16 mouse cellular contexts compared by ENCODE assay signal in genomic region chr16:18349761-18350325, GRCm38 (mm10). TPM values are rescaled to one million over a fixed set of nuclear protein-coding genes. Genes with fewer than 3 reads are reported as not detected.
DNase-seq lines count a peak whose midpoint lies in the region; ATAC-seq lines count a peak whose summit lies in the region.
"Had no signal": no experiment of that assay in that cellular context is flagged by ENCODE, and none has a peak within 500 bp of the region (broad histone marks: within the 10 kb centered on the region; RNA-seq: fewer than 3 reads in every experiment).

No protein-coding gene starts in this region.

- no peak overlapping the region for H3K9ac ChIP-seq in forebrain, embryonic 12.5 days
- H3K9ac ChIP-seq in hindbrain, embryonic 13.5 days, result peak overlapping the region; percentile 95
- H3K9ac ChIP-seq in midbrain, embryonic 16.5 days (ENCODE audit: low read depth, low read length), result peak overlapping the region; percentile 48; the same call in 1 of the 2 replicates
- H3K9ac ChIP-seq: intestine, embryonic 15.5 days; limb, embryonic 15.5 days had no signal

- 75% methylated on average over 12 of the region's 12 CpGs for WGBS in forebrain, embryonic 12.5 days
- WGBS in forebrain, embryonic 10.5 days, result 77% methylated on average over 12 of the region's 12 CpGs
- WGBS in hindbrain, embryonic 13.5 days, result 73% methylated on average over 12 of the region's 12 CpGs
- 63% methylated on average over 12 of the region's 12 CpGs for WGBS in midbrain, embryonic 16.5 days

- H3K36me3 ChIP-seq in forebrain, embryonic 12.5 days (replicated peaks), result peaks cover 10% of the 10 kb centered on the region
- H3K36me3 ChIP-seq in forebrain, embryonic 10.5 days (replicated peaks), result peaks cover 7% of the 10 kb centered on the region; the same call in 1 of the 2 replicates
- H3K36me3 ChIP-seq in hindbrain, embryonic 13.5 days, result peaks cover 21% of the 10 kb centered on the region
- H3K36me3 ChIP-seq in midbrain, embryonic 16.5 days (ENCODE audit: control insufficient read depth, insufficient read depth, low read length), result no peaks in the 10 kb centered on the region
- H3K36me3 ChIP-seq: intestine, embryonic 15.5 days; limb, embryonic 15.5 days had no signal

- H3K4me2 ChIP-seq in forebrain, embryonic 12.5 days, result peak overlapping the region; percentile 88
- H3K4me2 ChIP-seq in hindbrain, embryonic 13.5 days, result peak overlapping the region; percentile 78
- H3K4me2 ChIP-seq in midbrain, embryonic 16.5 days (ENCODE audit: low read length), result peak overlapping the region; percentile 77
- H3K4me2 ChIP-seq: intestine, embryonic 15.5 days; limb, embryonic 15.5 days had no signal

- no peaks in the 10 kb centered on the region for H3K9me3 ChIP-seq in forebrain, embryonic 12.5 days
- no peaks in the 10 kb centered on the region for H3K9me3 ChIP-seq in forebrain, embryonic 10.5 days
- H3K9me3 ChIP-seq in hindbrain, embryonic 13.5 days, result no peaks in the 10 kb centered on the region
- H3K9me3 ChIP-seq in midbrain, embryonic 16.5 days (replicated peaks; ENCODE audit: control insufficient read depth, low read length, poor library complexity, severe bottlenecking), result no peaks in the 10 kb centered on the region
- H3K9me3 ChIP-seq: intestine, embryonic 15.5 days; limb, embryonic 15.5 days had no signal

- no peak for ATAC-seq in forebrain, embryonic 12.5 days (ENCODE audit: low FRiP score)
- no peak for ATAC-seq in hindbrain, embryonic 13.5 days (ENCODE audit: low FRiP score)
- ATAC-seq in midbrain, embryonic 16.5 days, result no peak
- ATAC-seq in erythroblast, adult 5-6 weeks (replicated peaks; ENCODE audit: low FRiP score, poor library complexity, severe bottlenecking), result no peak
- ATAC-seq: intestine, embryonic 15.5 days had no signal

- peaks cover 16% of the 10 kb centered on the region; the same call in 1 of the 2 replicates for H3K27me3 ChIP-seq in forebrain, embryonic 12.5 days
- H3K27me3 ChIP-seq in forebrain, embryonic 10.5 days (ENCODE audit: poor library complexity, severe bottlenecking), result peaks cover 49% of the 10 kb centered on the region
- H3K27me3 ChIP-seq in hindbrain, embryonic 13.5 days, result peaks cover 7% of the 10 kb centered on the region; the same call in 1 of the 2 replicates
- no peaks in the 10 kb centered on the region for H3K27me3 ChIP-seq in midbrain, embryonic 16.5 days (ENCODE audit: control insufficient read depth, insufficient read depth, low read depth, low read length)

- no peak overlapping the region for H3K27ac ChIP-seq in forebrain, embryonic 12.5 days
- H3K27ac ChIP-seq in forebrain, embryonic 10.5 days, result no peak overlapping the region
- H3K27ac ChIP-seq in hindbrain, embryonic 13.5 days, result no peak overlapping the region
- no peak overlapping the region for H3K27ac ChIP-seq in midbrain, embryonic 16.5 days (ENCODE audit: low read length)
- H3K27ac ChIP-seq: intestine, embryonic 15.5 days; limb, embryonic 15.5 days; macrophage had no signal

- peaks cover 39% of the 10 kb centered on the region for H3K4me1 ChIP-seq in forebrain, embryonic 12.5 days
- H3K4me1 ChIP-seq in forebrain, embryonic 10.5 days, result peaks cover 57% of the 10 kb centered on the region
- peaks cover 64% of the 10 kb centered on the region for H3K4me1 ChIP-seq in hindbrain, embryonic 13.5 days (replicated peaks)
- H3K4me1 ChIP-seq in midbrain, embryonic 16.5 days (ENCODE audit: control insufficient read depth, insufficient read depth, low read length), result peaks cover 26% of the 10 kb centered on the region

- DNase-seq in forebrain, embryonic 10.5 days (ENCODE audit: extremely low spot score, low spot score), result no peak
- peak; percentile 65 for DNase-seq in cerebellum, adult 9-11 months
- DNase-seq in thymus, postnatal 36 days, result no peak
- DNase-seq in adrenal gland, adult 18-20 months (ENCODE audit: low spot score in 2 of 2), result no peak
- DNase-seq: B cell, adult 2 months; gastrocnemius, postnatal 10 days; heart, postnatal 14 days; kidney, postnatal 10 days; lung, adult 2 months had no signal

- H3K4me3 ChIP-seq in forebrain, embryonic 12.5 days (replicated peaks), result no peak overlapping the region
- H3K4me3 ChIP-seq in forebrain, embryonic 10.5 days, result no peak overlapping the region; the same call in 1 of the 2 replicates
- H3K4me3 ChIP-seq in hindbrain, embryonic 13.5 days, result peak overlapping the region; percentile 89
- no peak overlapping the region; the same call in 1 of the 2 replicates for H3K4me3 ChIP-seq in midbrain, embryonic 16.5 days (ENCODE audit: low read depth, low read length)
- H3K4me3 ChIP-seq: intestine, embryonic 15.5 days; limb, embryonic 15.5 days had no signal

RNA-seq across cellular contexts. Expression of gene Arvcf, which starts 1.9 kb away (rescaled TPM):
- polyA plus RNA-seq in forebrain, embryonic 12.5 days (2016; fragmentation: Nextera tagmentation; extraction: Ambion mirVana), result 115 and 126 TPM in 2 replicates
- polyA plus RNA-seq in forebrain, embryonic 10.5 days (2016; fragmentation: Nextera tagmentation; extraction: Ambion mirVana), result 116 TPM in 2 replicates
- polyA plus RNA-seq in hindbrain, embryonic 13.5 days (2015; fragmentation: Nextera tagmentation; extraction: Ambion mirVana), result 81.1 and 88.9 TPM in 2 replicates
- polyA plus RNA-seq in midbrain, embryonic 16.5 days (2015; fragmentation: Nextera tagmentation; extraction: Ambion mirVana), result 77.1 and 80.2 TPM in 2 replicates
- 10 to 100 TPM; 26.6 to 27.5 TPM for total RNA-seq in adrenal gland, adult 18-20 months (2021)
- 1.5 and 2.7 TPM in 2 replicates for total RNA-seq in erythroblast, adult 5-6 weeks (2015; ENCODE audit: low replicate concordance)
- total RNA-seq in erythroblast, adult 5-6 weeks (2017; ENCODE audit: low replicate concordance), result 8.7 TPM in 1 of 2 replicates, not detected in the other

RNA-seq across cellular contexts. Expression of gene Tango2, which starts 1.9 kb away (rescaled TPM):
- 40.7 and 41.5 TPM in 2 replicates for polyA plus RNA-seq in forebrain, embryonic 12.5 days (2016; fragmentation: Nextera tagmentation; extraction: Ambion mirVana)
- 35.7 and 37.1 TPM in 2 replicates for polyA plus RNA-seq in forebrain, embryonic 10.5 days (2016; fragmentation: Nextera tagmentation; extraction: Ambion mirVana)
- 76.0 and 79.8 TPM in 2 replicates for polyA plus RNA-seq in hindbrain, embryonic 13.5 days (2015; fragmentation: Nextera tagmentation; extraction: Ambion mirVana)
- 78.7 and 82.5 TPM in 2 replicates for polyA plus RNA-seq in midbrain, embryonic 16.5 days (2015; fragmentation: Nextera tagmentation; extraction: Ambion mirVana)
- total RNA-seq in adrenal gland, adult 18-20 months (2021), result 10 to 100 TPM; 24.2 to 31.3 TPM
- total RNA-seq in erythroblast, adult 5-6 weeks (2015; ENCODE audit: low replicate concordance), result 8.8 and 26.9 TPM in 2 replicates
- 8.8 and 12.1 TPM in 2 replicates for total RNA-seq in erythroblast, adult 5-6 weeks (2017; ENCODE audit: low replicate concordance)
